Mouse (Mus musculus) ES-Bruce4 (cell line): ENCODE measurements around the gene Adk.
"Not testable (repeated sequence)": the region's sequence is repeated elsewhere in the genome, so short reads cannot be mapped to it uniquely, and the experiment has no call there.

Source experiments
- CTCF ChIP-seq: IDR thresholded peaks from one replicate; pipeline ENCODE4 v1.8.1; 2011; ENCODE audit warnings: low read depth, low read length
- EP300 ChIP-seq: IDR thresholded peaks from 2 replicates; pipeline ENCODE4 v1.6.1; 2011; ENCODE audit warnings: low read depth, low read length; ENCODE audit not compliant: insufficient read depth
- POLR2A ChIP-seq: IDR thresholded peaks from one replicate; pipeline ENCODE4 v1.8.1; 2011; ENCODE audit warnings: low read length; ENCODE audit not compliant: insufficient read depth

GRCm38 (mm10) chr14:21094161-21094560 lies 41.8 kb downstream of the Adk start:
- TF ChIP-seq EP300, POLR2A, CTCF: not testable (repeated sequence)
